Mouse (Mus musculus) urinary bladder, postnatal 25 days (tissue): ENCODE measurements around the gene BC016579.

Experiments
- DNase-seq: peaks from one replicate; pipeline ENCODE4 v3.0.0; 2022; ENCODE audit warnings: low spot score

The BC016579 gene

GRCm38 (mm10) chr16:45653934-45654332 is at the start of gene BC016579:
Gene BC016579 (minus strand): TSS chr16:45654068.
- DNase-seq, result peak; percentile 15

- no peak for DNase-seq
Observed at GRCm38 (mm10) chr16:45699301-45699700, 45.4 kb upstream of the BC016579 start.

GRCm38 (mm10) chr16:45697996-45698395 is 44.1 kb upstream of the BC016579 start:
- no peak for DNase-seq

GRCm38 (mm10) chr16:45695445-45696160 is 41.7 kb upstream of the BC016579 start:
- no peak for DNase-seq

- DNase-seq, result no peak
Observed at GRCm38 (mm10) chr16:45693558-45693957, 39.7 kb upstream of the BC016579 start, which contains the start of gene Tmprss7. Gene Tmprss7 (minus strand): TSS chr16:45693658.

- DNase-seq, result no peak
Observed at GRCm38 (mm10) chr16:45692851-45693250, 39.0 kb upstream of the BC016579 start.

DNA sequence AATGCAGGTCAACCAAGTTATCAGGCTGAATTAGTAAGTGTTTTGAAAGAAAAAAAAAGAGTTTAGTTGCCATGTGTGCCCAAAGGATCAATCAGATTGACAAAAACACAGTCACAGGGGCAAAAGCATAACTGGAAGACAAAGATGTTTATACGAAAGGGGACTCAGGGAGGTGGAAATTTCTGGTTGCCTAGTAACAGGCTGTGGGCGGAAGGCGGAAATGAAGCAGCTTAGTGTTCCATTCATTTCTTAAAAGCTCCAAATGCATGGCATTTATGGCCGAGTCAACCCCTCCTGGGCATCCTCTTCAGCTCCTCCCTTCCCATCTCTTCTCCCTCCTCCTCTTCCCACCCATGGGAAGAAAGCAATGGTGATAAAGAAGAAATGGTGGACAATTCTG is 36.3 kb upstream of the BC016579 start:
- DNase-seq, result no peak

- no peak for DNase-seq
Observed at GRCm38 (mm10) chr16:45686833-45687232, 33.0 kb upstream of the BC016579 start.

DNA sequence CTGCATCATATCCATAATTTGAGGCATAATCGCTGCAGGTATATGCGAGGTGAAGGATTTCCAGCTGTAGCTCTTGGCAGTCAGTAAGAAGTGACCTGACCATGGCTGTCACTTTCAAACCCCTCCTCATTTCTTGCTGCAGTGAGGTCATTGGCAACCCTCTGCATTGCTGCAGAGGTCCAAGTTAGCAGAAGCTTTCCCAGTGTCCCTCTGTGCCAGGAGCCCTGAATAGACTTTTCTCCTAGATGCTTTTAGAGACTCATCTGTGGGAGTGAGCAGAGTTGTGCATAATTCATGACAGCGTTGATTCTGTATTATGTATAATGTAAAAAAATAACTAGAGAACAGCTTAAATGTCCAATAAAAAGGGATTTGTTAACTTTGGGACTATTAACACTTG is 31.4 kb upstream of the BC016579 start:
- DNase-seq, result no peak

GRCm38 (mm10) chr16:45684815-45685214 is 30.9 kb upstream of the BC016579 start:
- peak; percentile 73 for DNase-seq

- no peak for DNase-seq
Observed at GRCm38 (mm10) chr16:45676462-45676861, 22.6 kb upstream of the BC016579 start.

DNA sequence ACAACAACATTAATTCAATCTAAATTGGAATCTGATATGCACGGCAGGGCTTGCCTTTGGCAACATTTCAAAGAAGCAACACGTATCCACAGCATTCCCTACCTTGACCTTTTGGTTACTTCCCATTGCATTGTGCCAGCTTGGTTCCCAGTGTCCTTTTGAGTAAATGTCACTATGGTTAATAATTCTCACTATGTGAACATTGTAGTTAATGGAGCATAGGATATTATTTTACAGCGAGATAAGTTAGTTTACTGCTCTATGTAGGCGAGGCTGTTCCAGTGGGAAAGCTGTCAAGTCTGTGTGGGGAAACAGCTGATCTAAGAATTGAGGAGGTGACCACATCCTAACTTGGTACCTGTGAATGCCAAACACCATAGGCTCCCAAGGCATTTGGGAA is 16.1 kb upstream of the BC016579 start:
- no peak for DNase-seq

DNA sequence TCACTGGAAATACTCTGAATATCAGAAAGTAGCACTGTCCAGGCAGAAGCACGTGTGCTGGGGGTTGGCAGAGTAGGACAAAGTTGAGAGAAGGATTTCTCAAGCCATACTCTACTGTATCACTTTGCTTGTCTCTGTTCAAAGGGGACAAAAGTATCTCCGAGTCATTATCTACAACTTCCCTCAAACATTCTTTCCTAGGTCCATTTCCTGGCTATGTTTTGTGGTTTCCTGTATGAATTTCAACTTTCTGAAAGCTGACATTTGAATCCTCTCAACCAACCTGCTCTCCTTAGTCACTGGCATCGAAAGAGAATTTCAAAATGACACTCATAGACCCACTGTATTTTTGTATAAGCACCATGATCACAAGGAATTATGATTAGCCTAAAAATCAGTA is 14.3 kb upstream of the BC016579 start:
- no peak for DNase-seq

GRCm38 (mm10) chr16:45666136-45666535 is 12.3 kb upstream of the BC016579 start:
- DNase-seq, result no peak

DNA sequence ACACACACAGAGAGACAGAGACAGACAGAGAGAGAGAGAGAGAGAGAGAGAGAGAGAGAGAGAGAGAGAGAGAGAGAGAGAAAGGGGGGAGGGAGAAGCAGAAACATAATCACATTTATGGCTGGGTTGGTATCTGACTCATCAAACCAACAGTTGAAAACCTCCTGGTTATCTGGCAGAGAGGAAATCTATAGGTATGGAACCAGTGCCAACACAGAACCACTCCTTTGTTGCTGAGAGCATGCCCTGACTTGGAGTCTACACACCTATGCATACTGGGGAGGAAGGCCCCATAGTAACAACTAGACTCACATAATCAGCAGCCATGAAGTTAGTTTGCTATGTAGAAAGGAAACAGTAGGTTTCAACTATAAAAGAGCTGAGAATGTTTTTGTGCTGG is 8.5 kb upstream of the BC016579 start:
- DNase-seq, result no peak

DNA sequence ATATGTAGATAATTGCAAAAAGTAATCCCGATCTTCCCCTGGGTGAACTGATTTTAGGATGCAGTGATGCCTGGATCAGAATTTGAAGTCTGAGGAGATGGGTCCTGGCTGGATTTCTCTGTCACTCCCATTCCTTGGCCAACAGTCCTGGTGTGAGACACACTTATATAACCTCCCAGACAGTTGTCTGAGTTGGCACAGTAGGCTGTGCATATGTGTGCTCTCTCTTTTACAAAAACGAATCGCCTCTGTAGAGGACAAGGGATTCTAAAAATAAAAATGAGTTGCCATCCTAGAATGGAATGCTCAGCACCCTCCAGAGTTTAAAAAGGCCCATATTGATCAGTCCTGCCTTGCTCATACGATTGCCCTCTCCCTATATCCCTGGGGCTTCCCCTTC is 5.7 kb upstream of the BC016579 start:
- no peak for DNase-seq

GRCm38 (mm10) chr16:45658248-45658647 is 4.4 kb upstream of the BC016579 start:
- DNase-seq, result no peak

DNA sequence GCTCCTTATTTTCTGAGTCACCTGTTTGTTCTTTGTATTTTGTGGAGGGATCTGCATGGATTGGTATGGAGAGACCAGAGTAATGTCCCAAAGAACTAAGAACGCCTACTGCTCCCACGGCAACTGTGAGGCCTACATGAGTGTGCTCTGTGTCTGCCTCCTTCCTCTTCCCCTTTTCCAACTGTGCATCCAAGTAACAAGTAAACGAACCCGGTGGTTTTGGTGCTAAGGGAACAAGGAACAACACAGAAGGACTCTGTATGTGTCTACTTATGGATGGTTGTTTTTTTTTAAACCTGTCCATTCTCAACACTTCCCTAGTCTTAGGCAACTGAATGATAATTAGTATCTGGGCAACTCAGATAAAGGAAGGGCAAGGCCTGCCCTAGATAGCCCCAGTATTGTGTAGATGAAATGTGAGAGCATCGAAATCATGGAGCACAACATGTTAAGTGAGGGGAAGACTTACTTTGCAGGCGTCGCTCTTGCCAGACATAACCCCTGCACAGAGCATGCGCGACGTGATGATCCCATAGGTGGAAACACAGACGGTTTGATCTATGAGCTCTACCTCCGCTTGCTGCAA is 3.8 kb upstream of the BC016579 start:
- no peak for DNase-seq

DNA sequence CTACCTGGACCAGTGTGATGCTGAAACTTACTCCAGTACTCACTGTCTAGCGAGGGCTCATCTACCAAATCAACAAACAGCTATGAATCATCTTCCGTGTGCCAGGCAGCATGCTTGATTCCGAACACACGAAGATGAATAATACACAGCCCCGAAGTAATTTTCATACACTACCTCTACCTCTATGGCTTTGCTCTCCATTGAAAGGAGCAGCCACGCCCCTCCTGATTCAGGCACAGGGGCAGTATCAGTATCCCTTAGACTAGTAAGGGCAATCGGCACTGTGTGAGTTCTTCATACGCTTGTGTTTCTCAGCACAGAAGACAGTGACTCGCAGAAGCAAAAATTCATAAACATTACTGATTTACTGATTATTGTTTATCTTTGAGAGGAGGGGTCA is 597 bp upstream of the BC016579 start:
- no peak for DNase-seq

GRCm38 (mm10) chr16:45653009-45653933 is 597 bp downstream of the BC016579 start:
- DNase-seq, result no peak

GRCm38 (mm10) chr16:45651497-45651896 is 2.4 kb downstream of the BC016579 start:
- no peak for DNase-seq

GRCm38 (mm10) chr16:45644380-45644779 is 9.5 kb downstream of the BC016579 start:
- no peak for DNase-seq

GRCm38 (mm10) chr16:45643944-45644343 is 9.9 kb downstream of the BC016579 start:
- DNase-seq, result no peak
